Mouse (Mus musculus) kidney, adult 2 months (tissue): ENCODE data around the gene Ccdc169. TPM values are rescaled to one million over a fixed set of nuclear protein-coding genes. Genes with fewer than 3 reads are reported as not detected.

Experiments
- DNase-seq: peaks from one replicate; pipeline ENCODE4 v3.0.0; 2021
- H3K27ac ChIP-seq: fragments of 200-500 bp; 2 replicates; pipeline ENCODE4 v1.5.1; 2012; ENCODE audit warnings: low read depth, low read length, control low read depth, inconsistent platforms; ENCODE audit not compliant: insufficient read depth
- H3K27me3 ChIP-seq: fragments of 200-500 bp; replicated peaks from 2 replicates; pipeline ENCODE4 v1.6.1; 2012; ENCODE audit warnings: mild to moderate bottlenecking, moderate library complexity, low read length, inconsistent platforms; ENCODE audit not compliant: control insufficient read depth, insufficient read depth
- H3K36me3 ChIP-seq: fragments of 200-500 bp; 2 replicates; pipeline ENCODE4 v1.6.1; 2012; ENCODE audit warnings: mild to moderate bottlenecking, moderate library complexity, low read length, inconsistent platforms; ENCODE audit not compliant: control insufficient read depth, insufficient read depth
- H3K4me1 ChIP-seq: fragments of 200-500 bp; 2 replicates; pipeline ENCODE4 v1.6.1; 2011; ENCODE audit warnings: low read length; ENCODE audit not compliant: control insufficient read depth, insufficient read depth
- H3K4me3 ChIP-seq: fragments of 200-500 bp; 2 replicates; pipeline ENCODE4 v1.5.1; 2011; ENCODE audit warnings: mild to moderate bottlenecking, low read depth, low read length, control low read depth; ENCODE audit not compliant: insufficient read depth
- CTCF ChIP-seq: fragments of 200-500 bp; conservative IDR thresholded peaks from 2 replicates; pipeline ENCODE4 v1.5.1; 2011; ENCODE audit warnings: low read depth, mild to moderate bottlenecking, control low read depth, low read length, moderate library complexity, mixed read lengths; ENCODE audit not compliant: insufficient read depth, insufficient read length
- POLR2A ChIP-seq: fragments of 200-500 bp; IDR thresholded peaks from one replicate; pipeline ENCODE4 v1.6.1; 2011; ENCODE audit warnings: low read depth, low read length, control low read depth
- WGBS: fragments of 180-500 bp; shearing (Covaris S2); methylation state at CpG from one replicate; pipeline ENCODE4 v1.1.7; 2018; 5-methylcytosine and 5-hydroxymethylcytosine counted together
- polyA plus RNA-seq: library from polyadenylated mRNA; depleted of rRNA; stranded (reverse); fragments of >200 nt; gene quantifications from 2 replicates; pipeline ENCODE4 v1.2.3, GENCODE M21; 2012

Gene Ccdc169
- polyA plus RNA-seq, 1 experiment, result 0.16 TPM

DNA sequence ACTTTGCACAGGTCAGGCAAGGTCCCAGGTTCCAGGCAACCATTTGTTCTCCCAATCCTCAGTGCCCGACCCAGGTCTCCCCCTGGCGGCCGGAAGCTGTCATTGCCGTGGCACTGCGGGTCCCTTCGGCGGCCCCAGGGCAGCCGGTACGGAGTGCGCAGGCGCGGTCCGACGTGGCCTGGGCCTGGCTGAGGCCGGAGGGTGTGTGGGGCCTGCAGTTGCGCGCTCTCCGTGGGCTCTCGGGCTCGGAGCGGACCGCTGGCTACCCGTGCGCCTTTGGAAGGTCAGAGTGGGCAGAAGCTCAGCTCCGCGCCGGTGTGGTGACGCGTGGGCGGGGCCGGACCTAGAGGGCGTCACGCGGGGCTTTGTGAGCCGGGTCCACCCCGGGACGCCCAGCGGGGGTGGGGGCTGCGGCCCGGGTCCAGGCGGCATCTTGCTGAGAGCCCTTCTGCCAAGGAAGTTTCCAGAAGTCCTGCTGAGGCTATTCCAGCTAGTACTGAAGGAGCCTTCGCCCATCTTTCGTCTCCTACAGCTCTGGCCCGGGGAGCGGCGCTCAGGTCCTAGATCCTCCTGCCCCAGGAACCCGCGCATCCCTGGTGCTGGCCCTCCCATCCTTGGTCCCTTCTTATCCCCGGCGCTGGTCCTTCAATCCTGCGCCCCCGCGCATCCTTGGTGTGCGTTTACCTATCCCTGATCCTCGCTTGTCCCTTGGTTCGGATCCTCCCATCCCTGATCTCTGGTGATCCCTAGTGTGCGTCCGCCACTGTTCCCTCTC lies 25.0 kb upstream of the Ccdc169 start, which contains the start of gene Spg20:
Spg20 (plus strand) TSS at position 174 of the 775 bp plus-strand sequence.
- peak within 1 kb of the TSS; percentile 88 for H3K4me3 ChIP-seq
- peak within 1 kb of the TSS; percentile 79 for H3K27ac ChIP-seq
- peaks cover 7% of the 10 kb centered on the region for H3K4me1 ChIP-seq
- DNase-seq, result peak; percentile 97
- TF ChIP-seq POLR2A, result peak; percentile 75
- TF ChIP-seq CTCF, result peak; percentile 83
- no peaks in the 10 kb centered on the region for H3K27me3 ChIP-seq
- WGBS, result under 1% methylated on average over 58 of the region's 58 CpGs
- no peaks in the 10 kb centered on the region; the same call in 1 of the 2 replicates for H3K36me3 ChIP-seq

DNA sequence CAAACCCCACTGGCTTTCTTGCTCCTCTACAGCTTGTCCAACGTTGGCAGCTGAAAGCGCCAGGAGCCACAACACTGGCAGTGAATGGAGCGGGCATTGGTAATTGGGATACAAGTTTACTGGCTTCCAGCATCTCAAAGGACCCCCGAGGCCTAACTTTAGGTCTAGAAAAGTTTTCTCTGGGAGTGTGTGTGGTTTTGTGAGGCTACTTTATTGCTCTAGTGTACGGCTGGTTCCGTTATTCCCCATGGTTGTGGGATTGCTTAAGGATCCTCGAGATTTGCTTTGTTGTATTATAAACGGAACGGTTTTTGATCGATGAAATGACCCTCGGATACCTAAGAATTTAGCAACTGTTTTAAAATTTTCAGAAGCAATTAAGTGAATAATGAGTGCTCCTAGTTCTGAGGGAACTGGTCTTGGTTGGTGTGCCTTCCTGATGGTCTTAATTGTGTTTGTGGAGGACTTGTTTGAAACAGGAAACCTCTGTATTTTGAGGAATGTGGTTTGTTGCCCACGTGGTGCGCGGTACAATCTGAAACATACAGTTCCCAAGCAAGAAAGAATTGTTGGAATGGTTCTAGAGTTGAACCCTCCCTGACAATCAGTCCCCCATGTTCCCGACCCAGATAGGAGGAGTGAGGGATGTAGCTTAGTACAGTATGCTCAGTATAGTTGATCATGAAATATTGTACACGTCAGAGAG lies 24.3 kb upstream of the Ccdc169 start:
- DNase-seq, result peak; percentile 25
- TF ChIP-seq POLR2A (no peak), CTCF (no peak)
- 22% methylated on average over 16 of the region's 16 CpGs for WGBS
- H3K4me3 ChIP-seq, result peak overlapping the region; percentile 88
- peaks cover 7% of the 10 kb centered on the region for H3K4me1 ChIP-seq
- no peaks in the 10 kb centered on the region for H3K27me3 ChIP-seq
- peaks cover 6% of the 10 kb centered on the region for H3K36me3 ChIP-seq
- H3K27ac ChIP-seq, result 0 out of 2 replicates have a peak overlapping the region, but pooled peaks have one; percentile 79

DNA sequence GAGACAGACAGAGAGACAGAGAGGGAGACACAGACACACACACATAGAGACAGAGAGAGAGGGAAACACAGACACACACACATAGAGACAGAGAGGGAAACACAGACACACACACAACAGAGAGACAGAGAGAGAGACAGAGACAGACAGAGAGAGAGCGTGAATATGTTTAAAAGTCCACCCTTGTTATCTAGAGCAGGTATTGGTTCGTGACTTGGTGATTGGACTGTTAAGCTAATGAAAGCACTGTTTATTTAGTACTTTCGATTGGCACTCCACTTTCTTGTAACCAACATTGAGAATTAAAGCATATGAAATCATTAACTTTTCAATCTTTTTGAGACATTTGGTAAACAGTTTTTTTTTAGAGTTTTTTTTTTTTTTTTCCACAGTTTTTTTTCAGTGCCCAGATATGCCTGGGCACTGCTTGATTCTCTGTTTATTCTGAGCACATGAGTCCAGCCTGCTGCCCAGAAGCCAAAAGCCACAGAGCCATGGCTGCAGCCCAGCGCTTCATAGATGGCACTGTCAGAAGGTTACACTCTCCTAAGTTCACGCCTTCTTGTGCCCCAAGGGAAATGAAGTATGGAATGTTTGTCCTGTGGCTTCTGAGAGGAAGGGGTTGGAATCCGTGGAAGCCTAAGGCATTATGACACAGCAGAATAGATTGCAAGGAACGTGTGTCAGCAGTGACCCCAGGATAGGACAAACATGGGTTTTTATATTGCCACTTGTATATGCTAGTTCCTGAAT lies 22.6 kb upstream of the Ccdc169 start:
- Histone ChIP-seq H3K36me3 (peaks cover 6% of the 10 kb centered on the region), H3K4me3 (no peak overlapping the region), H3K27ac (no peak overlapping the region), H3K4me1 (peaks cover 7% of the 10 kb centered on the region), H3K27me3 (no peaks in the 10 kb centered on the region)
- TF ChIP-seq CTCF (no peak), POLR2A (no peak)
- WGBS, result 38% methylated on average over 7 of the region's 7 CpGs
- DNase-seq, result peak; percentile 44

DNA sequence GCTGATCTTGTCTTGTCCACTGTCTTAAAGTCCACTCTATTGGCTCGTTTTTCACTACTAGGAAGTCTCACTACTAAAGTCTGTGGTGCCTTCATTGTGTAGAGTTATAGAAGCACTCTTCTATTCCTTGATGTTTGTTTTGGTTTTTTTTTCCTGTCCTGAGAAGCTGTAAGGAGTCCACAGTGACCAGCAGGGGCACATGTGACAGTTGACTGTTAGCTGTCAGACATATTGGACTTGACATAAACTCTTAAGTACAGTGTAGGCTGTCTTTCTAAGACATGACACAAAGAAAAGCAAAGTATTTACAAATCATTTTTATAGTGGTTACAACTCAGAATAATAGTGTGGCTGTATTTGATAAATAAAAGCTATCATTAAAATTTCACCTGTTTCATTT lies 22.1 kb upstream of the Ccdc169 start:
- Histone ChIP-seq H3K27me3 (no peaks in the 10 kb centered on the region), H3K36me3 (peaks cover 6% of the 10 kb centered on the region), H3K4me3 (no peak overlapping the region), H3K27ac (no peak overlapping the region), H3K4me1 (peaks cover 7% of the 10 kb centered on the region)
- TF ChIP-seq CTCF (no peak), POLR2A (no peak)
- DNase-seq, result no peak
- 41% methylated on average over 1 of the region's 1 CpGs for WGBS

DNA sequence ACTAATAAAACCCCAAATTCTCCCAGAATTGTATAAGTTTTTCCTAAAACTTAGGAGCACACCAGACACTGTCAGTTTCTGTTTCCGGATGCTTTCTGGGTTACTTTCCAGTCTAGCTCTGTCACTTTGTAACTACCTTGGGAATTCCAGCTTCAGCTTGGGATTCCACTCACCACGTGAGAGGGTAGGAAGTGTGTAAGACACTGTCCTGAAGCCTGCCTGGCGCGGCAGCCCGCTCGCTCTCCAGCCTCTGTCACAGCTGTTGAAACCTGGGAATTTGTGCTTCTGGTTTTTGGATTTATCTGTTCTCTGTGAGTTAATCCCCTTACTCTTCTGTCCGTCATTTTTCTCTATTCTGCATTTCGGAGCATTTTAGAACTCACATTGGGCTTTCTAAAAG lies 21.1 kb upstream of the Ccdc169 start:
- H3K27ac ChIP-seq, result no peak overlapping the region

DNA sequence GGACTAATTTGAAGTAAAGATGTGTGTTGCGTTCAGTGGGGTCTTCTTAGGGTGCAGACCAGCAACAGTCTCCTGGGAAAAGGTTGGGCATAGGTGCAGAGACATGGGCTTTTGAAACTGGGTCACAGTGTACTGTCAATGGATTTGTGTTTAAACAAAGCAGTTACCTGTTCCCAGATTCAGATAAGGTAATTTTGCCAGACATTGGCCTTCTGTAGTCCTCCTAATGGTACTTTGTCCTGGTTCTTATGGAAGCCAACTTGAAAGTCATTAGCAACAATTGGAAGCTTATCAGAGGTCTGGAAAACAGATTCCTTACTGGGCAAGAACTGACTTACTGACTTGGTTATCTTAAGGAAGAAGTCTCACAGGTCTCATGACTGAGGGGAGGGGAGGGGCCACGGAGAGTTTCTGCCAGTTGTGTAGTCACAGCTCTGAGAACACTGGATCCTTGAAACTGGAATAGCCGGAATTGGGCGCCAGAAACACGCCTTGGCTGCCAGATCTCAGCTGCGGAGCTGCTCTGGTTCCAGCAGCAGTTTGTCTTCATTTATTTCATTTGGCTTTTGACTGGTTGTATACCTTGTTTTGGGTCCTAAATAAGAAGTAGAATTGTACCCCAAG lies 17.8 kb upstream of the Ccdc169 start:
- no peak overlapping the region for H3K4me3 ChIP-seq
- H3K27me3 ChIP-seq, result no peaks in the 10 kb centered on the region
- peaks cover 4% of the 10 kb centered on the region for H3K4me1 ChIP-seq
- TF ChIP-seq POLR2A (no peak), CTCF (no peak)
- WGBS, result 80% methylated on average over 6 of the region's 6 CpGs
- H3K27ac ChIP-seq, result no peak overlapping the region
- DNase-seq, result peak; percentile 9
- peaks cover 6% of the 10 kb centered on the region for H3K36me3 ChIP-seq

More for the DNA sequence above, 21.1 kb upstream of the Ccdc169 start:
- WGBS, result 72% methylated on average over 8 of the region's 8 CpGs
- TF ChIP-seq POLR2A, result no peak
- no peak for TF ChIP-seq CTCF
- Histone ChIP-seq H3K27me3 (no peaks in the 10 kb centered on the region), H3K36me3 (peaks cover 6% of the 10 kb centered on the region), H3K4me3 (no peak overlapping the region), H3K4me1 (peaks cover 7% of the 10 kb centered on the region)
- DNase-seq, result peak; percentile 18
